Mouse (Mus musculus) lung, postnatal 0 days (tissue): ENCODE results near the gene Myo1f. TPM values are rescaled to one million over a fixed set of nuclear protein-coding genes. Genes with fewer than 3 reads are reported as not detected.

Experiments used
- ATAC-seq: fragments of 200-750 bp; cut with Nextera tagmentation; 2 replicates; pipeline ENCODE4 v1.8.0; 2017; ENCODE audit warnings: moderate library complexity
- DNase-seq: peaks from one replicate; pipeline ENCODE4 v3.0.0-alpha.2; 2016; ENCODE audit warnings: low spot score
- H3K27ac ChIP-seq: fragments of 300-500 bp; sonication (generic); 2 replicates; pipeline ENCODE4 v1.5.1; 2014; ENCODE audit warnings: antibody characterized with exemption, mild to moderate bottlenecking, low read length, mixed read lengths
- H3K27me3 ChIP-seq: fragments of 300-500 bp; sonication (generic); replicated peaks from 2 replicates; pipeline ENCODE4 v1.6.1; 2014; ENCODE audit warnings: low read length, mixed read lengths; ENCODE audit not compliant: insufficient read depth
- H3K36me3 ChIP-seq: fragments of 300-500 bp; sonication (generic); 2 replicates; pipeline ENCODE4 v1.6.1; 2014; ENCODE audit warnings: low read length, mixed read lengths; ENCODE audit not compliant: insufficient read depth
- H3K4me1 ChIP-seq: fragments of 300-500 bp; sonication (generic); 2 replicates; pipeline ENCODE4 v1.6.1; 2014; ENCODE audit warnings: antibody characterized with exemption, low read depth, low read length, mixed read lengths; ENCODE audit not compliant: insufficient read depth
- H3K4me2 ChIP-seq: fragments of 300-500 bp; sonication (generic); replicated peaks from 2 replicates; pipeline ENCODE4 v1.6.1; 2014; ENCODE audit warnings: low read depth, mild to moderate bottlenecking, low read length, moderate library complexity, mixed read lengths
- H3K4me3 ChIP-seq: fragments of 300-500 bp; sonication (generic); 2 replicates; pipeline ENCODE4 v1.5.1; 2014; ENCODE audit warnings: low read depth, low read length
- H3K9ac ChIP-seq: fragments of 300-500 bp; sonication (generic); replicated peaks from 2 replicates; pipeline ENCODE4 v1.6.1; 2014; ENCODE audit warnings: low read depth, mild to moderate bottlenecking
- H3K9me3 ChIP-seq: fragments of 300-500 bp; sonication (generic); 2 replicates; pipeline ENCODE4 v1.6.1; 2016; ENCODE audit warnings: low read length, mixed read lengths
- CTCF ChIP-seq: IDR thresholded peaks from 2 replicates; pipeline ENCODE4 v1.5.1; 2016; ENCODE audit warnings: antibody characterized with exemption, mild to moderate bottlenecking
- EP300 ChIP-seq: IDR thresholded peaks from 2 replicates; pipeline ENCODE4 v1.6.1; 2016; ENCODE audit warnings: antibody characterized with exemption, mild to moderate bottlenecking, control low read depth
- WGBS: fragments of 180-500 bp; shearing (Covaris S2); extraction: QIAGEN DNeasy Blood & Tissue Kit; methylation state at CpG from one replicate; pipeline ENCODE4 v1.1.7; 2014; 5-methylcytosine and 5-hydroxymethylcytosine counted together
- polyA plus RNA-seq: library from polyadenylated mRNA; unstranded; fragments of >200 nt; fragmentation: Nextera tagmentation; extraction: Ambion mirVana; gene quantifications from 2 replicates; pipeline ENCODE4 v1.2.1, GENCODE M21; 2015

Gene Myo1f
- polyA plus RNA-seq, 1 experiment from 2014 or later, result 6.5 TPM

DNA sequence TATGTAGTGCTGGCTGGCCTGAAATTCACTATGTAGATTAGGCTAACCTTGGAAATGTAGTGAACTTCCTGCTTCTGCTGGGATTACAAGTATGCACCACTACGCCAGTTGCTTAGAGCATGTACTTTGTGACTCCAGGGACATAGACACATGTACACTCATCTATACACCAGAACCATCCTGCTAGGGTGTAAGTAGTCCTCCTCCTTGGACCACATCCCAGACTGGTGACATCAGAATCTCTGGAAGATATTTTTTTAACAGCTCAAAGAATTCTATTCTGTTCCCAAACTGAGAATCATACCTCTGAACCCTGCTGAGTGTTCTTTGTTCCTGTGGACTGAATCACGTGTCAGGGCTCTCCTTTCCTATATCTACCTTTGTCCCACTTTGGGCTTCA is 81.5 kb downstream of the Myo1f start:
- TF ChIP-seq CTCF, result no peak
- TF ChIP-seq EP300, result no peak
- H3K27me3 ChIP-seq, result no peaks in the 10 kb centered on the region
- H3K27ac ChIP-seq, result no peak overlapping the region
- 58% methylated on average over 2 of the region's 2 CpGs for WGBS
- H3K36me3 ChIP-seq, result no peaks in the 10 kb centered on the region
- no peaks in the 10 kb centered on the region for H3K9me3 ChIP-seq
- DNase-seq (no peak), ATAC-seq (no peak)
- H3K4me3 ChIP-seq, result no peak overlapping the region
- H3K4me1 ChIP-seq, result no peaks in the 10 kb centered on the region
- H3K4me2 ChIP-seq, result no peak overlapping the region
- H3K9ac ChIP-seq, result no peak overlapping the region

DNA sequence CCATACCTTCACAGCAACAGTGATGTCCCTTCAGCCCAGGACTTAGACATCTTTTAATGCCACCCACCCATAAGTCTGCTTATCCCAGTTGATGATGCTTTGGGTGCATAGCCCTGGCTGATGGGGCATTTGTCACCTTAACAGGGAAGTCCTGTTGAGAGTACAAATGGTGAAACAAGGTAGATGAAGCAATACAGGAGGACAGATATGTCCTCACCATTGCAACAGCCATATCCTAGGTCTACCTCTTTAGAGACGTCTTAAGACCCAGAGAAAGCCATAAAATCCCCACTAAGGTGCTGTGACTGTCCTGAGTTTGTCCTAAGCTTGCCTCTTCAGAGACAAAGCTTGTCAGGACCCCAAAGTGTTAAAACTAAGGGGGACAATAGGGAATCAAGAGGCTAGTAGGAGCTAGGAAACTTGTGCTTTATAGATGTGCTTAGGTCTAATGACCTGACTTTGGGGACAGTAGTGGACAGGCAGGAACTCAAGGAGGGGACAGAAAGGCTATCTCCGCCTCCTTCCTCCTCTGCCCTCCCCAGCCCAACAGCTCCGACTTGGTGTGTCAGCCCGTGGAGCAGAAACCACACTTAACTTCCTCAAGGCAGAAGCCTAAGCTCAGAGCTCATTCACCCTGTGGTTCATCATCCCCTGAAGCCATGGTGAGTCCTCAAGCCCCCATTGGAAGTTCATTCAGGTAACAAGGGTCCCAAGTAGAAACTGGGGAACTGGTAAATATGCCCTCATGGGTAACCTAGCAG is 82.2 kb downstream of the Myo1f start, which contains the start of gene Pram1:
Pram1 (plus strand) TSS at position 541 of the 761 bp plus-strand sequence.
- no peak for TF ChIP-seq CTCF
- no peak for TF ChIP-seq EP300
- DNase-seq (peak; percentile 25), ATAC-seq (0 out of 2 replicates have a peak, but pooled peaks have one; percentile 26)
- Histone ChIP-seq H3K4me3 (no peak within 1 kb of the TSS), H3K27ac (no peak within 1 kb of the TSS; the same call in 1 of the 2 replicates), H3K4me2 (no peak within 1 kb of the TSS), H3K27me3 (no peaks in the 10 kb centered on the region), H3K9ac (no peak within 1 kb of the TSS), H3K36me3 (no peaks in the 10 kb centered on the region), H3K9me3 (no peaks in the 10 kb centered on the region), H3K4me1 (no peaks in the 10 kb centered on the region)
- WGBS, result 79% methylated on average over 4 of the region's 4 CpGs

DNA sequence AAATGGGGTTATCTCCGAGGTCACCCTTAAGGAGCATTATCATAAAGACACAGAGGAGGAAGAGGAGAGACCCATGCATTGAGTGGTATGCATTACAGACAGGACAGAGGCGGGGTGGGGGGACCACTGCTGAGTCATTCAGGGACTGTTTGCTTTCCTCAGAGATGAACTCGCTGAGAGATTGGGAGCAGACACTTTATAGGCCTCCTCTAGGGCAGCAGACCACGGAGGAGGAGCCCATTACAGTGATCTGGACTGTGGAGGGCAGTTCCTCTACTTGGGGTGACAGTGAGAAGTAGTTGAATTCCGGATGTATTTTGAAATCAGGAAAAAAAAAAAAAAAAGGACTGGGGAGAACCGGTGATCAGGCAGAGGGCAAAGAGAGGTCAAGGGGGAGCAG is 84.2 kb downstream of the Myo1f start:
- H3K9ac ChIP-seq, result no peak overlapping the region
- no peak overlapping the region for H3K4me2 ChIP-seq
- no peaks in the 10 kb centered on the region for H3K27me3 ChIP-seq
- H3K9me3 ChIP-seq, result no peaks in the 10 kb centered on the region
- WGBS, result 48% methylated on average over 6 of the region's 6 CpGs
- DNase-seq, result peak; percentile 18
- TF ChIP-seq EP300, result no peak
- TF ChIP-seq CTCF, result no peak
- H3K36me3 ChIP-seq, result peaks cover 6% of the 10 kb centered on the region; the same call in 1 of the 2 replicates
- H3K4me3 ChIP-seq, result no peak overlapping the region
- ATAC-seq, result peak; percentile 25; the same call in 1 of the 2 replicates
- no peak overlapping the region for H3K27ac ChIP-seq
- no peaks in the 10 kb centered on the region for H3K4me1 ChIP-seq

DNA sequence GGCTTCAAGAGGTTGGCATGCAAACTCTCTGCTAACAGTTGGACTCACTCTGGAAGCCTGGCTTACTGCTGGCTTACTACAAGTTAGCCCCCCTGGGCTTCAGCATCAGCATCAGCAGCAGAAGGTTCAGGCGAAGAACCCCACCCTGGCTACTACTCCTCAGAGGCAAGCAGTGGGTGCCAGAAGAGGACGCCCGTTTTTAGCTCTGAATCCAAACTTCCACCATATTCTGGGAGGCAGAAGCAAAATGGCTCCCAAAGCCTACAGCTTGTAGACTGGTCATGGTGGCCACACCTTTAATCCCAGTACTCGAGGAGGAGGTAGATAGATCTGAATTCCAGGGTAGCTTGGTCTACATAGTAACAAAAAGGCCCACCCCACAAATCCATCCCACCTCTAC is 88.6 kb downstream of the Myo1f start:
- 85% methylated on average over 4 of the region's 4 CpGs for WGBS
- Histone ChIP-seq H3K27me3 (no peaks in the 10 kb centered on the region), H3K4me3 (no peak overlapping the region), H3K9ac (no peak overlapping the region), H3K36me3 (peaks cover 46% of the 10 kb centered on the region; the same call in 1 of the 2 replicates), H3K4me2 (no peak overlapping the region), H3K27ac (no peak overlapping the region), H3K4me1 (no peaks in the 10 kb centered on the region), H3K9me3 (no peaks in the 10 kb centered on the region)
- DNase-seq, result no peak
- no peak for TF ChIP-seq CTCF
- no peak for TF ChIP-seq EP300
- no peak for ATAC-seq

DNA sequence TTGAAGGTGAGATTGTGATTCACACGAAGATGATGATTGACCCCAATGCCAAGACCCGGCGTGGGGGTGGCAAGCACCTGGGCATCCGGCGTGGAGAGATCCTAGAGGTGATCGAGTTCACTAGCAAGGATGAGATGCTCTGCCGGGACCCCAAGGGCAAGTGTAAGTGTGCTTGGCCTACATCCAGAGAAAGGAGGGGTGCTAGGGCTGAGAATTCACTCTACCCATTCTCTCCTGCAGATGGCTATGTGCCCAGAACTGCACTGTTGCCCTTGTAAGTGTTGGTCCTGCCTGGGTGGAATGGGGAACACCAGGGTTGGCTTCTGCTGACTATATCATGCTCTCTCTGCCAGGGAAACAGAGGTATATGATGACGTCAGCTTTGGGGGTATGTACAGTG is 89.6 kb downstream of the Myo1f start:
- DNase-seq, result no peak
- Histone ChIP-seq H3K27ac (no peak overlapping the region), H3K4me2 (no peak overlapping the region), H3K36me3 (peaks cover 54% of the 10 kb centered on the region; the same call in 1 of the 2 replicates), H3K4me1 (no peaks in the 10 kb centered on the region), H3K27me3 (no peaks in the 10 kb centered on the region), H3K9ac (no peak overlapping the region), H3K9me3 (no peaks in the 10 kb centered on the region), H3K4me3 (no peak overlapping the region)
- 90% methylated on average over 8 of the region's 8 CpGs for WGBS
- TF ChIP-seq EP300, result no peak
- no peak for ATAC-seq

DNA sequence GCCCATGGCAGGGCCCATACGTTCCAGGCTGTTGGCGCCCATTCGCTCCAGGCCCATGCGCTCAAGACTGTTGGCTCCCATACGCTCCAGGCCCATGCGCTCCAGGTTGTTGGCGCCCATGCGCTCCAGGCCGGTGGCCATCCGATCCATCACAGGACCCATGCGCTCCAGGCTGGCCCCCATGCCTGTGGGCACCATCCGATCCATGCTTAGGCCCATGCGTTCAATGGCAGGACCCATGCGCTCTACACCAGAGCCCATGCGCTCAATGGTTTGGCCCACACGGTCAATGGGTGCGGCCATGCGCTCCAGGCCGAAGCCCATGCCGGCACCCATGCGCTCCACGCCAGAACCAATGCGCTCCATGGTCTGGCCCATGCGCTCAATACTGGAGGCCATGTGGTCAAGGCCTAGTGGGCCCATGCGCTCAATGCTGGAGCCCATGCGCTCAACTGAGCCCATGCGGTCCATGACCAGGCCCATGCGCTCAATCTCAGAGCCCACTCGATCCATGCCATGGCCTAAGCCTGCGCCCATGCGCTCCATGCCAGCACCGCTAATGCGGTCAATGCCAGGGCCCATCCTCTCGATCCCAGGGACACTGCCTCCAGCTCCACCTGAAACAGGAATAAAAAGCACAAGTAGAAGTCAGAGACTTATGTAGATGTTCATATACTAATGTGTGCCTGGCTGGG is 94.4 kb downstream of the Myo1f start:
- Histone ChIP-seq H3K9ac (no peak overlapping the region), H3K9me3 (no peaks in the 10 kb centered on the region), H3K4me1 (no peaks in the 10 kb centered on the region), H3K4me3 (no peak overlapping the region), H3K4me2 (no peak overlapping the region), H3K27ac (no peak overlapping the region), H3K27me3 (no peaks in the 10 kb centered on the region), H3K36me3 (peaks cover 65% of the 10 kb centered on the region)
- 98% methylated on average over 34 of the region's 34 CpGs for WGBS
- DNase-seq (no peak), ATAC-seq (peak; percentile 9)
- TF ChIP-seq CTCF, result no peak
- TF ChIP-seq EP300, result no peak

Other genes with a start within 250 kb of the Myo1f start
- gene Zfp81, start 196.8 kb upstream of the Myo1f start, polyA plus RNA-seq, result 3.7 and 4.4 TPM in 2 replicates
- 8.8 and 8.9 TPM in 2 replicates for gene Zfp101, start 161.1 kb upstream of the Myo1f start, polyA plus RNA-seq
- gene Actl9, start 122.8 kb upstream of the Myo1f start, polyA plus RNA-seq, result 0.19 TPM in 1 of 2 replicates, not detected in the other
- gene Adamts10, start 31.5 kb upstream of the Myo1f start, polyA plus RNA-seq, result 79.8 and 90.6 TPM in 2 replicates
- gene Zfp414, start 73.4 kb downstream of the Myo1f start, polyA plus RNA-seq, result 30.5 and 34.2 TPM in 2 replicates
- 1.00 and 1.3 TPM in 2 replicates for gene Pram1, start 82.3 kb downstream of the Myo1f start, polyA plus RNA-seq
- gene Hnrnpm, start 131.2 kb downstream of the Myo1f start, polyA plus RNA-seq, result 112 and 146 TPM in 2 replicates
- gene March2, start 163.0 kb downstream of the Myo1f start, polyA plus RNA-seq, result 104 and 106 TPM in 2 replicates
- 258 and 279 TPM in 2 replicates for gene Rab11b, start 204.8 kb downstream of the Myo1f start, polyA plus RNA-seq
- 125 and 137 TPM in 2 replicates for gene Angptl4, start 226.1 kb downstream of the Myo1f start, polyA plus RNA-seq